Mouse (Mus musculus) MEL (cell line): ENCODE data around the gene Uspl1. TPM values are rescaled to one million over a fixed set of nuclear protein-coding genes. Genes with fewer than 3 reads are reported as not detected.

ENCODE experiments used
- DNase-seq: peaks from one replicate; pipeline ENCODE4 v3.0.0; 2011; ENCODE audit warnings: low read depth, low spot score
- H3K27ac ChIP-seq: 2 replicates; pipeline ENCODE4 v1.5.1; 2012; ENCODE audit warnings: low read depth, mild to moderate bottlenecking, control low read depth, low read length, moderate library complexity; ENCODE audit not compliant: control insufficient read depth
- H3K27me3 ChIP-seq, 2 experiments: fragments of 150-350 bp in 1 of 2; sonication (generic) in 1 of 2; 2 replicates each; pipeline ENCODE4 v1.6.1; 2012; ENCODE audit warnings: low read length in 2 of 2, mild to moderate bottlenecking in 2 of 2, improper control_type of control experiment in 1 of 2, moderate library complexity in 1 of 2; ENCODE audit not compliant: insufficient read depth in 2 of 2, control insufficient read depth in 1 of 2
- H3K36me3 ChIP-seq, 2 experiments: 2 replicates each; pipeline ENCODE4 v1.6.1; 2012 to 2014; ENCODE audit warnings: low read length in 2 of 2, improper control_type of control experiment in 1 of 2, inconsistent platforms in 1 of 2, mild to moderate bottlenecking in 1 of 2; ENCODE audit not compliant: insufficient read depth in 2 of 2, control insufficient read depth in 1 of 2
- H3K4me1 ChIP-seq, 2 experiments: fragments of 150-350 bp in 1 of 2; sonication (generic) in 1 of 2; 2 replicates each; pipeline ENCODE4 v1.6.1; 2012; ENCODE audit warnings: low read length in 2 of 2, improper control_type of control experiment in 1 of 2, mild to moderate bottlenecking in 1 of 2; ENCODE audit not compliant: insufficient read depth in 2 of 2, control insufficient read depth in 1 of 2
- H3K4me3 ChIP-seq, 2 experiments: fragments of 150-350 bp in 1 of 2; sonication (generic) in 1 of 2; 2 replicates each; pipeline ENCODE4 v1.5.1; 2012; ENCODE audit warnings: low read depth in 2 of 2, low read length in 2 of 2, mild to moderate bottlenecking in 2 of 2, moderate library complexity in 2 of 2, control low read depth in 1 of 2, improper control_type of control experiment in 1 of 2; ENCODE audit not compliant: control insufficient read depth in 1 of 2, insufficient read depth in 1 of 2
- H3K79me2 ChIP-seq: 2 replicates; pipeline ENCODE4 v1.6.1; 2012; ENCODE audit warnings: mild to moderate bottlenecking, low read length, moderate library complexity; ENCODE audit not compliant: control insufficient read depth, poor library complexity, insufficient read depth
- H3K9ac ChIP-seq: 2 replicates; pipeline ENCODE4 v1.6.1; 2012; ENCODE audit warnings: low read depth, mild to moderate bottlenecking, control low read depth, low read length, moderate library complexity; ENCODE audit not compliant: control insufficient read depth, poor library complexity, severe bottlenecking
- H3K9me3 ChIP-seq: fragments of 150-350 bp; sonication (generic); replicated peaks from 2 replicates; pipeline ENCODE4 v1.6.1; 2012; ENCODE audit warnings: mild to moderate bottlenecking, low read length, improper control_type of control experiment, moderate library complexity; ENCODE audit not compliant: insufficient read depth
- CHD1 ChIP-seq: IDR thresholded peaks from 2 replicates; pipeline ENCODE4 v1.6.1; 2012; ENCODE audit warnings: low read depth, mild to moderate bottlenecking, inconsistent platforms, low read length, improper control_type of control experiment
- CTCF ChIP-seq, 3 experiments: IDR thresholded peaks in 2 of 3; conservative IDR thresholded peaks in 1 of 3; 2 replicates each; pipeline ENCODE4 v1.5.1; 2011 to 2012; ENCODE audit warnings: low read length in 3 of 3, low read depth in 2 of 3, mild to moderate bottlenecking in 2 of 3, improper control_type of control experiment in 1 of 3, inconsistent platforms in 1 of 3, mixed read lengths in 1 of 3, moderate library complexity in 1 of 3; ENCODE audit not compliant: control insufficient read depth in 1 of 3, insufficient read depth in 1 of 3, poor library complexity in 1 of 3, severe bottlenecking in 1 of 3
- EP300 ChIP-seq, 2 experiments: IDR thresholded peaks; 2 replicates each; pipeline ENCODE4 v1.6.1; 2011; ENCODE audit warnings: improper control_type of control experiment in 2 of 2, low read length in 2 of 2, low read depth in 1 of 2, mild to moderate bottlenecking in 1 of 2
- GABPA ChIP-seq: IDR thresholded peaks from 2 replicates; pipeline ENCODE4 v1.6.1; 2012; ENCODE audit warnings: low read depth, mild to moderate bottlenecking, inconsistent platforms, low read length, improper control_type of control experiment, moderate library complexity
- HCFC1 ChIP-seq: IDR thresholded peaks from 2 replicates; pipeline ENCODE4 v1.6.1; 2012; ENCODE audit warnings: low read depth, mild to moderate bottlenecking, inconsistent platforms, low read length, improper control_type of control experiment, moderate library complexity
- JUND ChIP-seq: IDR thresholded peaks from 2 replicates; pipeline ENCODE4 v1.6.1; 2011; ENCODE audit warnings: low read depth, mild to moderate bottlenecking, improper control_type of control experiment, low read length
- NRF1 ChIP-seq: IDR thresholded peaks from 2 replicates; pipeline ENCODE4 v1.6.1; 2014; ENCODE audit warnings: low read depth, mild to moderate bottlenecking, inconsistent platforms, low read length, improper control_type of control experiment, moderate library complexity; ENCODE audit not compliant: poor library complexity, insufficient read depth, severe bottlenecking
- POLR2A ChIP-seq, 2 experiments: IDR thresholded peaks; 2 replicates each; pipeline ENCODE4 v1.6.1; 2011 to 2012; ENCODE audit warnings: low read length in 2 of 2, mild to moderate bottlenecking in 2 of 2, control low read depth in 1 of 2, improper control_type of control experiment in 1 of 2, low read depth in 1 of 2, moderate library complexity in 1 of 2; ENCODE audit not compliant: control insufficient read depth in 1 of 2, insufficient read depth in 1 of 2, poor library complexity in 1 of 2
- POLR2AphosphoS2 ChIP-seq: IDR thresholded peaks from 2 replicates; pipeline ENCODE4 v1.6.1; 2011; ENCODE audit warnings: low read length, improper control_type of control experiment
- TAL1 ChIP-seq: IDR thresholded peaks from 2 replicates; pipeline ENCODE4 v1.6.1; 2012; ENCODE audit warnings: mild to moderate bottlenecking, inconsistent platforms, low read length, moderate library complexity, mixed read lengths
- TBP ChIP-seq: IDR thresholded peaks from 2 replicates; pipeline ENCODE4 v1.8.0; 2011; ENCODE audit warnings: low read depth, low read length, improper control_type of control experiment
- ZC3H11A ChIP-seq: IDR thresholded peaks from 2 replicates; pipeline ENCODE4 v1.6.1; 2012; ENCODE audit warnings: low read depth, mild to moderate bottlenecking, inconsistent platforms, low read length, improper control_type of control experiment
- ZMIZ1 ChIP-seq: IDR thresholded peaks from 2 replicates; pipeline ENCODE4 v1.6.1; 2012; ENCODE audit warnings: low read depth, mild to moderate bottlenecking, inconsistent platforms, low read length, improper control_type of control experiment, moderate library complexity
- ZNF384 ChIP-seq: IDR thresholded peaks from 2 replicates; pipeline ENCODE4 v1.6.1; 2012; ENCODE audit warnings: low read depth, mild to moderate bottlenecking, inconsistent platforms, low read length, improper control_type of control experiment
- polyA plus RNA-seq, 2 experiments: library from polyadenylated mRNA; stranded (reverse) in 1 of 2; unstranded in 1 of 2; fragments of >175 nt in 1 of 2; fragments of >200 nt in 1 of 2; gene quantifications; 2 replicates each; pipeline versions ENCODE4 v1.2.1 to v1.2.4; 2012; ENCODE audit warnings: low replicate concordance in 2 of 2, low read depth in 1 of 2; ENCODE audit not compliant: insufficient read length in 2 of 2, insufficient read depth in 1 of 2, missing spikeins in 1 of 2
- total RNA-seq: library from RNA; depleted of rRNA; stranded (reverse); fragments of 300-350 nt; gene quantifications from 2 replicates; pipeline ENCODE4 v1.2.3, GENCODE M21; 2012

Uspl1 gene
- total and polyA plus RNA-seq, 3 experiments, result 68.5 to 179 (median 94.4) TPM

GRCm38 (mm10) chr5:149170841-149171588, 13.1 kb upstream of the Uspl1 start:
- Histone ChIP-seq H3K36me3 (no peaks in the 10 kb centered on the region), H3K4me3 (no peak overlapping the region), H3K9ac (no peak overlapping the region), H3K9me3 (no peaks in the 10 kb centered on the region), H3K27ac (no peak overlapping the region), H3K27me3 (no peaks in the 10 kb centered on the region; a peak in 1 of 4 replicates), H3K79me2 (no peaks in the 10 kb centered on the region), H3K4me1 (no peaks in the 10 kb centered on the region)
- DNase-seq, result no peak
- TF ChIP-seq HCFC1 (no peak), ZMIZ1 (no peak), POLR2AphosphoS2 (no peak), NRF1 (no peak), GABPA (no peak), CHD1 (no peak)

DNA sequence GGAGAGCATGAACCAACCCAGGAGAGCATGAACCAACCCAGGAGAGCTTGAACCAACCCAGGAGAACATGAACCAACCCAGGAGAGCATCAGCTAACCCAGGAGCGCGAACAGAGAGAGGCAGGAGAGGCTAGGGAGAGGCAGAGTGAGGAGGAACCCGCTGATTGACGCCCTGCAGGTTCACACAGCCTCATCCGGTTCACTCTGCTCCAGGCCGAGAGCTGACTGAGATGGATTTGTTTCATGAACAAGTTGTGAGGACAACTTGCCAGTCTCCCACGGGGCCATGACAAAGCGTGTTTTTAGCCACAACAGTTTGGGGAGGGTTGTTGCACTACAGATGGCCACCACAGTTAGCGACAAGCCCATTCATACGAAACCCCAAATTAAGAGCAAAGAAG, 11.9 kb upstream of the Uspl1 start:
- DNase-seq, result no peak
- no peaks in the 10 kb centered on the region; a peak in 1 of 4 replicates for H3K27me3 ChIP-seq
- no peak overlapping the region for H3K9ac ChIP-seq
- no peak overlapping the region for H3K4me3 ChIP-seq
- TF ChIP-seq CTCF (IDR thresholded peaks at IDR 0.05 in 2 of 3, conservative IDR thresholded peaks at IDR 0.05 in 1 of 3; ENCODE audit: control insufficient read depth in 1 of 3, insufficient read depth in 1 of 3, low read depth in 2 of 3, low read length in 3 of 3, poor library complexity in 1 of 3, severe bottlenecking in 1 of 3) (no peak), ZC3H11A (no peak), TAL1 (no peak)
- no peaks in the 10 kb centered on the region for H3K4me1 ChIP-seq
- H3K9me3 ChIP-seq, result no peaks in the 10 kb centered on the region
- H3K79me2 ChIP-seq, result no peaks in the 10 kb centered on the region
- H3K27ac ChIP-seq, result no peak overlapping the region
- H3K36me3 ChIP-seq, result no peaks in the 10 kb centered on the region

DNA sequence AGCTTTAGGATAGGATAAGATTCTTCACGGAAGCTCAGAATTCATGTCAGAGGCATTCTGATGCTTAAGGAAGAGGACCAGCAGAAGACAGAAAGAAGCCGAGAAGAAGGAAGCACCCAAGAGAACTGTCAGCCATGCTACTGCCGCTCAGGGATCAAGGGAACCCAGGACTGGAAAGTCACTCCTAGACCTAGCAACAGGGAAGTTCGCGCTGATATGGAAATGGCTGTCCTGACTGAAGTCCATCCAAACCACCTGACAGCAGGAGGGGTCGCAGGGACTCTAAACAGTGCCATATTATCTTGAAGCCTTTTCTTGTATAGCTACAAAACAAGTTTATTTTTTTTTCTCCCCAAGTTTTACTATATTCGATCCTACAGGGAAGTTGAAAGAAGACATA, 9.6 kb upstream of the Uspl1 start:
- Histone ChIP-seq H3K36me3 (peaks cover 0 to 15% of the 10 kb centered on the region in 2 experiments; a peak in 2 of 4 replicates), H3K4me3 (no peak overlapping the region), H3K9ac (no peak overlapping the region), H3K79me2 (no peaks in the 10 kb centered on the region), H3K4me1 (peaks cover 12% of the 10 kb centered on the region in 2 experiments), H3K27me3 (no peaks in the 10 kb centered on the region; a peak in 1 of 4 replicates), H3K27ac (no peak overlapping the region), H3K9me3 (no peaks in the 10 kb centered on the region)
- no peak for TF ChIP-seq TBP
- TF ChIP-seq POLR2AphosphoS2, result no peak
- no peak for TF ChIP-seq EP300 (IDR thresholded peaks at IDR 0.05; ENCODE audit: low read depth in 1 of 2, low read length in 2 of 2)
- no peak for TF ChIP-seq JUND
- no peak for TF ChIP-seq POLR2A (IDR thresholded peaks at IDR 0.05; ENCODE audit: control insufficient read depth in 1 of 2, insufficient read depth in 1 of 2, low read depth in 1 of 2, low read length in 2 of 2, poor library complexity in 1 of 2)
- TF ChIP-seq ZNF384, result no peak
- no peak for DNase-seq
